Mouse (Mus musculus): ENCODE results near the gene Taar5.

Gene Taar5

GRCm38 (mm10) chr10:23970656-23971165 lies at the start of gene Taar5:
Gene Taar5 (plus strand): TSS chr10:23970706.
- DNase-seq (ENCODE audit: low spot score): no peak

- DNase-seq (ENCODE audit: low spot score): no peak
These were observed 48.0 kb upstream of the Taar5 start for GRCm38 (mm10) chr10:23922468-23922867.

DNA sequence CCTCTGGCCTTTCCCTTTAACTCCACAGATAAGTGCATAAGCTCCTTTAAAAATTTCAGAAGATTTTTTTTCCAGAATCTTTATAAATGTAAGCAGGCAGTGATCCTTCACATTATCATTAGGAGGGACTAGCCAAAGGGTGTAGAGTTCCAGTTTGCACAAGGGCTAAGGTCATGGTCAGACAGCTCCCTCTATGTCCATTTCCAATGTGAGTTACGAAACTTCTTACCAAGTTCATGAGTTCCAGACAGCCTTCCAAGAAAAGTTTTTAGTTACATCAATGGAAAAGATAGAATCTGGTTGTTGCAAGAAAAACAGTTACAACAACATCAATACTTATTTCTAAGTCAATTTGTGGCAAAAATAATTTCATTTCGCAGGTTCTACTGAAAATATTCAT lies 46.6 kb upstream of the Taar5 start:
- no peak for DNase-seq (ENCODE audit: low spot score)

- DNase-seq (ENCODE audit: low spot score): no peak
These were observed 32.9 kb upstream of the Taar5 start for GRCm38 (mm10) chr10:23937613-23938012.

DNA sequence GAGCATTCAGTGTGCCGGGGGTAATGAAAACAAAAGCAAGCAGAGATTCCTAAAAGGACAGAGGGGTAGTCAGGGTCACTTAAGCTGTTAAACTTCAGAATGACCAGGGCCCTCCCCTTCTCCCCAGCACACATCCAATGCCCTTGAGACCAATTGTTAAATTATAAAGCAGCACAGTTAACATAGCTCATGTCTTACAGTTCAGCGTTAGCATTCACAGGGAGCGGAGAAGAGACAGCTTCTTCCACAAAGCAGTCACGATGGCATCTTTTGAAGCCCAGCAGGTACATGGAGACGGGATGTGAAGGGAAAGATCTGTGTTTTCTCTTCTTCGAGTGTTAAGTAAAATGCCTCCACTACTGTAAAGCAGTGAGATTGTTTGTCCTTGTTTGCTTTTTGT lies 32.2 kb upstream of the Taar5 start, which contains the start of gene Taar2:
Gene Taar2, plus strand, starts transcription at position 261 of the 400 bp plus-strand sequence.
- DNase-seq (ENCODE audit: low spot score): no peak

DNA sequence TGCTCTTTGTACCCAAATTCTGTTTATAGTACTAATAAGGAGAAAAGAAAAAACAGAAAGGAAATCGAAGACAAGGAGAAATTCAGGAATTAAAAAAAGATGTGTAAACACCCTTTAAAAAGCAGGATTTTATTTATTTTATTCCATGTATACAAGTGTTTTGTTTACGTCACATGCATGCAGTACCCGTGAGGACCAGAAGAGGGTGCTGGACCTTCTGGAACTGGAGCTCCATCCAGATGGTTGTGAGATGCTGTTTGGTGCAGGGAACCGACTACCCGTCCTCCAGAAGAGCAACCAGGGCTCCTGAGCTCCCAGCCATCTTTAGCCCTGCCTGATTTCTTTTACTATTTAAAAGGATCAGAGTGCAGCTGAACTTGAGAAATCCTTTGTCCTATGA lies 28.0 kb upstream of the Taar5 start:
- DNase-seq (ENCODE audit: low spot score): no peak

- no peak for DNase-seq (ENCODE audit: low spot score)
These were observed 22.5 kb upstream of the Taar5 start for GRCm38 (mm10) chr10:23948026-23948425.

DNA sequence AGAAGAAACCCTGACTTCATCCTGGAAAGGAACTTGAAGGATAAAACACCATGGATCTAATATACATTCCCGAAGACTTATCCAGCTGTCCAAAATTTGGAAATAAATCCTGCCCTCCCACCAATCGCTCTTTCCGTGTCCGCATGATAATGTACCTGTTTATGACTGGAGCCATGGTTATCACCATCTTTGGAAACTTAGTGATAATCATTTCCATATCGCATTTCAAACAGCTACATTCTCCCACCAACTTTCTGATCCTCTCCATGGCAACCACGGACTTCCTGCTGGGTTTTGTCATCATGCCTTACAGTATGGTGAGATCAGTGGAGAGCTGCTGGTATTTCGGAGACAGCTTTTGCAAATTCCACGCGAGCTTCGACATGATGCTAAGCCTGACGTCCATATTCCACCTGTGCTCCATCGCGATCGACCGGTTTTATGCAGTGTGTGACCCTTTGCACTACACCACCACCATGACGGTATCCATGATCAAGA lies 20.9 kb upstream of the Taar5 start, which contains the start of gene Taar3:
Gene Taar3, plus strand, starts transcription at position 51 of the 498 bp plus-strand sequence.
- DNase-seq (ENCODE audit: low spot score): no peak

DNA sequence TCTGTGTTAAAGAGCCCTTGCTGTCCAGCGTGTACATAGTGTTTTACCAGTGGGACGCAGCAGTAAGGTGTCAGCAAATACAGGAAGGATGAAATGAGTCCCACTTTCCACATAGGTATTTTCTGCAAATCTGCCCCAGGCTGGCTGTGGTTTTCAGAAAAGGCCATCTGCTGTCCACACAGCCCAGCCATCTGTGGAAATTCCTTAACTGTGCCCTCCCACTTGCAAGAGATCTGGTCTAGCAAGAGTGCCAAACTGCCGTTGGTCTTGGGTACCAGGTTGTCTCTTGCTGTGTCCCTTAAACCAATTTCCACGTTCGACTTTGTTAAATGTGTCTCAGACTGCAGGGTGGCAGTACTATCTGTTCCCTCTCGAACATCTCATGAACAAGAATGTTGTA lies 18.8 kb upstream of the Taar5 start:
- DNase-seq (ENCODE audit: low spot score): no peak

DNA sequence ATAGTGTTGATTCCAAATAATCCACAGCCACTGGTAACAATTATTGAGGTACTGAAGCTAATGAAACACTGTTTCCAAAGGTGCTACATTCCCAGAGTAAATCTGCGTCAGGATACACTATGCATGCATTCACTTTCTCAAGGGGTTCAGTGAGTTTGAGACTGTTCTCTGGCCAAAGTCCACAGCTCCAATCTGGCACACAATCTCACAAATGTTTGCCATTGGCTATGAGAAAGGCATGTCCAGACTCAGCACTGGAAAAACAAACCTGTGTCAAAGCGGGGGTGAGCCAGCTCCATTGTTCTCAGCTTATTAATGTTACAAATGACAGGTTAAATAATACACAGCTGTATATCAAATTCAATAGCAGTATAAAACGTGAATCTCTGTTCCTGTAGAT lies 11.4 kb upstream of the Taar5 start:
- no peak for DNase-seq (ENCODE audit: low spot score)

DNA sequence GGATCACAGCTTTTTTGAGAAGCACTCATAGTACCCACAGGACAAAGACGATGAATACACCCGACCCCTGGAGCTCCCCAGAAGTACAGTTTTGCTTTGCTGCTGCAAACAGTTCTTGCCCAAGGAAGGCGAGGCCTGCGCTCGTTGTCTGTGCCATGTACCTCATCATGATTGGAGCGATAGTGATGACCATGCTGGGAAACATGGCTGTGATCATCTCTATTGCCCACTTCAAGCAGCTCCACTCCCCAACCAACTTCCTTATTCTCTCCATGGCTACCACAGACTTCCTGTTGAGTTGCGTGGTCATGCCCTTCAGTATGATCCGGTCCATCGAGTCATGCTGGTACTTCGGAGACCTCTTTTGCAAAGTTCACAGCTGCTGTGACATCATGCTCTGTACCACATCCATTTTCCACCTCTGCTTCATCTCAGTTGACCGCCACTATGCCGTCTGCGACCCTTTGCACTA lies 10.0 kb upstream of the Taar5 start, which contains the start of gene Taar4:
Gene Taar4, plus strand, starts transcription at position 51 of the 472 bp plus-strand sequence.
- no peak for DNase-seq (ENCODE audit: low spot score)

DNA sequence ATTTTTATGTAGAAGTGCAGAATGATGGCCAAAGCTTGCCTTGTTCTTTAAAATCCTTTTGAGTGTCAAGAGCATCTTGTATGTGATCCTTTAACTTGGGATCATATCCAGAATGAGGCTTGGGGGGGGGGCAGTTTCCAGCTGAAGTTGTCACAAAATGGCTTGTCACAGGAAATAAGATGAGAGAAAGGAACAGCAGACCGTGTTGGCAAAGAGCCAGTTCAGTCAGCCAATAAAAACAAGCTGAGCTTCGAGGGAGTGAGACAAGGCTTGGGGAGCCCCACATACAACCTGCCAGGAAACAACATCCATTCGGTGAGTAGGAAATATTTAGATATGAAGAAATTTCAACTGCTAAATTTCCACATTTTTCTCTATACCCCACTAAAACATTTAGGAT lies 7.1 kb upstream of the Taar5 start:
- no peak for DNase-seq (ENCODE audit: low spot score)

DNA sequence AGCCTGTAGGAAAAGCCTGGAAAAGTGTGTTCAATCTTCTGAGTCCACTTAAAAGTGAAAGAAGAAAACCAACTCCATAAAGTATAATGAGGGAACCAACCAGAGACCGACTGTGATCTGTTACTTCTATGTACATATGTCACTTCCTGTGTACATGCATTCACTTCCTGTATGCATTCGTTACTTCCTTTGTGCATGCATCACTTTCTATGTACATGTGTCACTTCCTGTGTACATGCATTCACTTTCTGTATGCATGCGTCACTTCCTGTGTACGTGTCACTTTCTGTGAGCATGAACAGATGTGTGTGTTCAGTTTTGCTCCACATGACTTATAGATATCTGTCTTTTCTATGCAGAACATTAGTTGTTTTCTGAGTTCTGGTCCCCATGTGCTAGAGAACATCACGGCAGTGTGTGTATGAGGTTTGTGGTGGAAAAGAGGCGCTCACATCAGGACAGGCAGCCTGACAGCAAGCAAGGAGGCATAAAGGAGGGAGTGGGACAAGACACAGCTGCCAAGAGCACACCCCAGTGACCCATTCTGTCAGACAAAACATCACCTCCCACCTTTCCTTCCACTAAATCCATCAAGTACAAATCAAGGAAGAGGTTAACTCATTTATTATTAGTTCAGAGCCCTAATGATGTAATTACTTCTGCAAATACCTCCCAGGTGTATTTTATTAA lies 5.4 kb upstream of the Taar5 start:
- DNase-seq (ENCODE audit: low spot score): no peak

DNA sequence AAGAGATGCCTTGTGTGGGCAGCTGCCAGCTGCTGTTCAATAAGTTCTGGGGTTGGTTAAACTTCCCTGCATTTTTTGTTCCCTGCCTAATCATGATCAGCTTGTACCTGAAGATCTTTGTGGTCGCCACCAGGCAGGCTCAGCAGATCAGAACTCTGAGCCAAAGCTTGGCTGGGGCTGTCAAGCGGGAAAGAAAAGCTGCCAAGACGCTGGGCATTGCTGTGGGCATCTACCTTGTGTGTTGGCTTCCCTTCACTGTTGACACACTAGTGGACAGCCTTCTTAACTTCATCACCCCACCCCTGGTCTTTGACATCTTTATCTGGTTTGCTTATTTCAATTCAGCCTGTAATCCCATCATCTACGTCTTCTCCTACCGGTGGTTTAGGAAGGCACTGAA lies 750 bp downstream of the Taar5 start:
- DNase-seq (ENCODE audit: low spot score): no peak

DNA sequence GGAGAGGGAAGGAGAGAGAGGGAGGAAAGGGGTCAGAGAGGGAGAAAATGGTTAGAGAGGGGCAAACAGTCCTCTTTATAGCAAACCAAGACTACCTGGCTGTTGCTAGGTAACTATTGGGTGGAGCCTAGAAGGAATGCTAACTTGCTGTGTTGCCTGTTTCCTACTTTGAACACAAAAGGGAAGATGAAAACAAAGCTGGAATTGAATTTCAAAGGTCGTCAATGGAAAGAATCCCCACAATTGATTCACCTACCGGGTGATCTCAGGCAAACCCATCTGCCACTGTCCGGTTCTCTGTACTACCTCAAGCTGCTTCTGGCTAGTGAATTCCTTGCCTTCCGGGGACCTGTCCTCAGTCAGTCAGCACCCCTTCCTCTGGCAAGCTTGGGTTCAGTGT lies 7.5 kb downstream of the Taar5 start:
- no peak for DNase-seq (ENCODE audit: low spot score)

- peak; percentile 9 for DNase-seq (ENCODE audit: low spot score)
These were observed 8.6 kb downstream of the Taar5 start for GRCm38 (mm10) chr10:23978901-23979705.

DNA sequence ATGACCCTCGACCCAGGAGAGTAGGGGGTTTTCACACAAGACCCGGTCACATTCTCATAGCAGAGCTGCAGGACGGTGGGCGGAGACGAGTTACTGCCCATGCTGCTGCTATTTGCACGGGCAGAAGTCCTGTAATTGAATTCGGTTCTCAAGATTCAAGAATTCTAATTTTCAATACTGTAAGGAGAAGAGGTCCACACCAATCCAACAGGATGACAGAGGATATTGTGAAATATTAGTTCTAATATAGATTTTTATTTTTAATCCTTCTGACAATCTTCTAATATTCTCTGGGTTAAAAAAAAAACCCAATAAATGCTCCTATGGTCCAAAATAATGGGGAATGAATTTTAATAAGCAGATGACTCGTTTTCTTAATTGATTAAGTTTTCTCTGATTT lies 15.0 kb downstream of the Taar5 start, which contains the start of gene Taar6:
Gene Taar6, minus strand, starts transcription at position 101 of the 400 bp plus-strand sequence.
- DNase-seq (ENCODE audit: low spot score): no peak

- no peak for DNase-seq (ENCODE audit: low spot score)
These were observed 15.9 kb downstream of the Taar5 start for GRCm38 (mm10) chr10:23986419-23986818.

DNA sequence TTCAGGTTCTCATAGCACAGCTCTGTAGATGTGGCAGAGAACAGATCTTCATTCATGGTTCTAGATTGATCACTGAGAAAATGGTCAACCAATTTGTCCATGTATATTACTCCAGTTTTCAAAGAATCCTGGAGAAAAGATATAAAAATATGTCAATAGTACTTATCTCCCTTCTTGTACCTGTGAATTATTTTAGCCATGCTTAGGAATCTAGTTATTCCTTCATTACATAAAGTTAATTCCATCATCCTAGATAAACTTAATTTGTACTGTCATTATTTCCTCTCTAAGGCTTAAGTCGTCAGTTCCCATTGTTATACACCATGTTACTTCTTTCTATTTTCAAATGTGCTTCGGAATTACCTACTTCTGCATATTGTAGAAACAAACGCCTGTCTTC lies 22.9 kb downstream of the Taar5 start, which contains the start of gene Taar7a:
Gene Taar7a, minus strand, starts transcription at position 101 of the 400 bp plus-strand sequence.
- DNase-seq (ENCODE audit: low spot score): no peak

- no peak for DNase-seq (ENCODE audit: low spot score)
These were observed 29.1 kb downstream of the Taar5 start, which contains the start of gene Taar7b for GRCm38 (mm10) chr10:23999639-24000038. Gene Taar7b (plus strand): TSS chr10:23999939.

- no peak for DNase-seq (ENCODE audit: low spot score)
These were observed 35.9 kb downstream of the Taar5 start for GRCm38 (mm10) chr10:24006442-24006841.

GRCm38 (mm10) chr10:24007034-24007433 lies 36.5 kb downstream of the Taar5 start:
- DNase-seq (ENCODE audit: low spot score): no peak
